Mouse (Mus musculus): ENCODE data around the gene Csad.
A peak's percentile ranks its signal among the peaks of the same experiment; 100 is the strongest.

Gene Csad

GRCm38 (mm10) chr15:102195373-102195772, 9.2 kb downstream of the Csad start:
- no peak for DNase-seq

- DNase-seq: no peak
Measured at GRCm38 (mm10) chr15:102194439-102194838, 10.1 kb downstream of the Csad start.

GRCm38 (mm10) chr15:102193652-102194051, 10.9 kb downstream of the Csad start:
- no peak for DNase-seq

- no peak for DNase-seq
Measured at GRCm38 (mm10) chr15:102192820-102193386, 11.6 kb downstream of the Csad start.

GRCm38 (mm10) chr15:102192271-102192812, 12.2 kb downstream of the Csad start:
- DNase-seq: no peak

- DNase-seq: no peak
Measured at GRCm38 (mm10) chr15:102191699-102192098, 12.8 kb downstream of the Csad start.

GRCm38 (mm10) chr15:102188883-102189282, 15.6 kb downstream of the Csad start:
- DNase-seq: no peak

GRCm38 (mm10) chr15:102188096-102188495, 16.4 kb downstream of the Csad start:
- no peak for DNase-seq

GRCm38 (mm10) chr15:102186239-102186638, 18.3 kb downstream of the Csad start:
- DNase-seq: no peak

GRCm38 (mm10) chr15:102183076-102183475, 21.4 kb downstream of the Csad start:
- no peak for DNase-seq

- DNase-seq: no peak
Measured at GRCm38 (mm10) chr15:102179924-102180323, 24.6 kb downstream of the Csad start.

- DNase-seq: no peak
Measured at GRCm38 (mm10) chr15:102179106-102179505, 25.4 kb downstream of the Csad start.

GRCm38 (mm10) chr15:102178279-102178678, 26.2 kb downstream of the Csad start:
- DNase-seq: peak; percentile 76

GRCm38 (mm10) chr15:102177417-102177816, 27.1 kb downstream of the Csad start:
- no peak for DNase-seq

- DNase-seq: no peak
Measured at GRCm38 (mm10) chr15:102176571-102177316, 27.8 kb downstream of the Csad start.

- no peak for DNase-seq
Measured at GRCm38 (mm10) chr15:102175736-102176319, 28.7 kb downstream of the Csad start.

- no peak for DNase-seq
Measured at GRCm38 (mm10) chr15:102173581-102173980, 30.9 kb downstream of the Csad start.

GRCm38 (mm10) chr15:102169064-102169463, 35.5 kb downstream of the Csad start:
- DNase-seq: no peak

- DNase-seq: no peak
Measured at GRCm38 (mm10) chr15:102167620-102168021, 36.9 kb downstream of the Csad start.

GRCm38 (mm10) chr15:102165468-102166100, 38.9 kb downstream of the Csad start:
- DNase-seq: no peak

- no peak for DNase-seq
Measured at GRCm38 (mm10) chr15:102163900-102164693, 40.4 kb downstream of the Csad start.

- DNase-seq: no peak
Measured at GRCm38 (mm10) chr15:102160415-102161060, 44.0 kb downstream of the Csad start.

All from cerebellum, adult 11-12 months (tissue).